Mouse (Mus musculus) CD4-positive, CD25-positive, alpha-beta regulatory T cell, adult 9 weeks (primary cell): Measurements from ENCODE around the gene Hsd17b11. TPM values are rescaled to one million over a fixed set of nuclear protein-coding genes. Genes with fewer than 3 reads are reported as not detected.

ENCODE experiments used
- polyA plus RNA-seq: library from polyadenylated mRNA; unstranded; fragments of 100-300 nt; shearing (Covaris generic); gene quantifications from one replicate; pipeline ENCODE4 v1.2.1, GENCODE M21; 2017

Hsd17b11 gene
- 5.8 TPM for polyA plus RNA-seq

DNA sequence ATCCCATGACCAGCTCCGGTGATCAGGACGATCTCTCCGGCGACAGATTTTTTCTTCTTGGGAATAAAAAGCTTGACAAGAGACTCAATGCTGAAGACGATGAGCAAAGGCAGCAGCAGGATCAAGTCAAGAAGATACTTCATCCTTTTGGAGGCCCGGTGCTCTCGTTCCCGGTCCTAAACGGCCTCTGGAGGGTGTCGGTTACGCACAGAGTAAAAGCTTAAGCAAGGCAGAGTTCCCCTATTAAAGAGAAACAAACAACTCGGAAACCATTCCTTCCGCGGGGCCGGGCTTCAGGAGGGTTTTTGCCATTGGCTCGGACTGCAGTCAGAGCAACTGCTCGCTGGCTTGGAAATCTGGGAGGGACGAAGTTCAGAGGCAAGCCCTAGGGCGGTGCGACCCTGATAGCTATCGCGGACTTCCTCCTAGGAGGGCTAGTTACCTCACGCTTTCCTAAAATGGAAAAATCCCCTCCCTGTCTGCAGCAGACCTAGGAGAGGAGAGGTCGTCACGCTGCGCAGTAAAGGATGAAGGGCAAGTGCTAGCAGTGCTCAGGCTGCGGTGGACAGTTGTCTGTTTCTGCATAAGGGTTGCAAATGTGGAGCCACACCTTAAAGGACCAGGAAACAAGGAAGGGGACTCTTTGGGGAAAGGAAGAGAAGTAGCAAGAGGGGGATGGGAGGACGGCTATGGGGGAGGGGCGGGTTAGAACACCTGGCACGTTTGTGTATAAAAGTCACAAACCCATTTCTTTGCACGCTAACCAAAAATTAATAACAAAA, at the start of gene Hsd17b11:
Hsd17b11 (minus strand) TSS at position 323 of the 782 bp plus-strand sequence.

GRCm38 (mm10) chr5:104046256-104047199, 24.8 kb upstream of the Hsd17b11 start, which contains the start of gene Nudt9:
Gene Nudt9 (plus strand): TSS chr5:104046306.

GRCm38 (mm10) chr5:103977297-103977696, 44.4 kb downstream of the Hsd17b11 start, which contains the start of gene Hsd17b13:
Gene Hsd17b13 (minus strand): TSS chr5:103977410.

Other genes starting within 250 kb of the Hsd17b11 start
- gene Klhl8, start 110.7 kb downstream of the Hsd17b11 start, polyA plus RNA-seq = 1.2 TPM
- 0.16 TPM for gene Hsd17b13, start 44.5 kb downstream of the Hsd17b11 start, polyA plus RNA-seq
- 17.0 TPM for gene Nudt9, start 24.4 kb upstream of the Hsd17b11 start, polyA plus RNA-seq
- gene Gm17660, start 55.7 kb upstream of the Hsd17b11 start, polyA plus RNA-seq = not detected
- gene Sparcl1, start 91.8 kb upstream of the Hsd17b11 start, polyA plus RNA-seq = not detected
- not detected for gene Dspp, start 148.8 kb upstream of the Hsd17b11 start, polyA plus RNA-seq
- not detected for gene Dmp1, start 180.7 kb upstream of the Hsd17b11 start, polyA plus RNA-seq